7 mouse cellular contexts compared by ENCODE assay signal in genomic region chr5:129061579-129061978, GRCm38 (mm10). TPM values are rescaled to one million over a fixed set of nuclear protein-coding genes. Genes with fewer than 3 reads are reported as not detected.
DNase-seq lines count a peak whose midpoint lies in the region; TF ChIP-seq lines count a peak whose summit lies in the region.

No protein-coding gene starts in this region.

- H3K27me3 ChIP-seq in CH12.LX (replicated peaks) = peaks cover 35% of the 10 kb centered on the region

- no peak for TF ChIP-seq EP300 in CH12.LX (IDR thresholded peaks at IDR 0.05; ENCODE audit: low read length)

- peak; percentile 68 for DNase-seq in 416B (ENCODE audit: low read depth)
- DNase-seq in CH12.LX (ENCODE audit: extremely low read depth) = peak; percentile 48
- DNase-seq in cerebellum, postnatal 10 days = peak; percentile 88 to 89
- peak; percentile 68 to 85 for DNase-seq in frontal cortex, postnatal 36 days (ENCODE audit: low spot score in 2 of 2)
- peak; percentile 16 to 63 for DNase-seq in kidney, adult 8-10 months
- DNase-seq in lung, adult 18-20 months = peak; percentile 22 to 46
- DNase-seq in right cerebral cortex, postnatal 10 days (ENCODE audit: low spot score in 2 of 2) = peak; percentile 83 to 88

- in situ Hi-C loops in CH12.LX (cut with MboI; ENCODE audit: low pct_ligation_motif_present, low pct_unique_long_range_greater_than_20kb, low sequenced_read_pairs) = loop anchor here (5.0 to 10.0 kb wide), 3 partner anchors 116 to 523 kb away; partner anchors contain the start of gene Mmp17

- dilution Hi-C loops in CH12.LX (cut with MboI; ENCODE audit: extremely low pct_ligation_motif_present, extremely low pct_unique_long_range_greater_than_20kb, low sequenced_read_pairs) = no loop called here

- H3K27ac ChIP-seq in CH12.LX (ENCODE audit: insufficient read depth, low read depth) = no peak overlapping the region

- no peak overlapping the region for H3K9ac ChIP-seq in CH12.LX (ENCODE audit: insufficient read depth, low read depth)

- H3K36me3 ChIP-seq in CH12.LX (replicated peaks in 1 of 2; ENCODE audit: control insufficient read depth in 1 of 2, insufficient read depth in 1 of 2, low read length in 1 of 2) = no peaks in the 10 kb centered on the region

- peaks cover 5% of the 10 kb centered on the region for H3K9me3 ChIP-seq in CH12.LX (replicated peaks; ENCODE audit: low read length)

- peaks cover 0 to 27% of the 10 kb centered on the region in 2 experiments; a peak in 2 of 4 replicates for H3K4me1 ChIP-seq in CH12.LX (ENCODE audit: control insufficient read depth in 1 of 2, insufficient read depth in 2 of 2)

- TF ChIP-seq POLR2A in CH12.LX (IDR thresholded peaks at IDR 0.05; ENCODE audit: low read depth, low read length) = no peak

- peak; percentile 71 for TF ChIP-seq RAD21 in CH12.LX (IDR thresholded peaks at IDR 0.05; ENCODE audit: low read depth, low read length)

- H3K79me2 ChIP-seq in CH12.LX (replicated peaks; ENCODE audit: control insufficient read depth, extremely low read depth, insufficient read depth, poor library complexity, severe bottlenecking) = no peaks in the 10 kb centered on the region

- no peak overlapping the region for H3K4me3 ChIP-seq in CH12.LX (replicated peaks in 1 of 3; ENCODE audit: low read depth in 2 of 3, low read length in 2 of 3, poor library complexity in 1 of 3)

- TF ChIP-seq CTCF in CH12.LX (conservative IDR thresholded peaks at IDR 0.05 in 1 of 2, IDR thresholded peaks at IDR 0.05 in 1 of 2; ENCODE audit: low read depth in 2 of 2, low read length in 2 of 2) = peak; percentile 56 to 64

- no peak overlapping the region for H3K4me2 ChIP-seq in CH12.LX (ENCODE audit: insufficient read depth, low read depth, poor library complexity, severe bottlenecking)

TF ChIP-seq in CH12.LX, 34 proteins besides CTCF, POLR2A, EP300 and RAD21:
- no peak for TF ChIP-seq MAX (IDR thresholded peaks at IDR 0.05; ENCODE audit: low read length)
- TF ChIP-seq SMC3 (IDR thresholded peaks at IDR 0.05; ENCODE audit: low read depth, low read length) = peak; percentile 25

RNA-seq across cellular contexts. Expression of gene Adgrd1, which starts 35.0 kb away (rescaled TPM):
- total RNA-seq in CH12.LX (2012; rRNA removed) (0.04 TPM in 1 of 2 replicates, not detected in the other), CH12.LX (2014; rRNA removed) (0.05 and 0.07 TPM in 2 replicates)
- polyA plus RNA-seq in CH12.LX (2012; ENCODE audit: insufficient read length, low read depth) = 0.11 TPM in 1 of 2 replicates, not detected in the other

RNA-seq across cellular contexts. Expression of gene Ran, which starts 41.7 kb away (rescaled TPM):
- total RNA-seq in CH12.LX (2012; rRNA removed) = 847 and 977 TPM in 2 replicates
- 1,083 and 1,183 TPM in 2 replicates for total RNA-seq in CH12.LX (2014; rRNA removed)
- 1,512 and 1,664 TPM in 2 replicates for polyA plus RNA-seq in CH12.LX (2012; ENCODE audit: insufficient read length, low read depth)

RNA-seq across cellular contexts. Expression of gene Stx2, which starts 53.2 kb away (rescaled TPM):
- total RNA-seq in CH12.LX (2012; rRNA removed) (3.4 and 5.2 TPM in 2 replicates), CH12.LX (2014; rRNA removed) (0.74 and 1.2 TPM in 2 replicates)
- polyA plus RNA-seq in CH12.LX (2012; ENCODE audit: insufficient read length, low read depth) = 1.9 and 2.5 TPM in 2 replicates

Comparison
In these comparisons a context has a peak if more than half of its experiments do, and no peak if none do; other contexts are left out.
1. DNase-seq: peak in every context shown above with its lines; median percentile 88 in cerebellum, postnatal 10 days; 86 in right cerebral cortex, postnatal 10 days; 76 in frontal cortex, postnatal 36 days; 68 in 416B; 48 in CH12.LX; 40 in kidney, adult 8-10 months; 34 in lung, adult 18-20 months.